Mouse (Mus musculus) right cerebral cortex, postnatal 10 days (tissue): ENCODE measurements around the gene Pacsin3.

Source experiments
- DNase-seq, 2 experiments: peaks; one replicate each; pipeline ENCODE4 v3.0.0; 2021; ENCODE audit warnings: low spot score in 2 of 2

The Pacsin3 gene

GRCm38 (mm10) chr2:91305926-91306325 lies 50.2 kb downstream of the Pacsin3 start:
- DNase-seq, result no peak

GRCm38 (mm10) chr2:91306589-91306988 lies 50.8 kb downstream of the Pacsin3 start:
- DNase-seq, result no peak

GRCm38 (mm10) chr2:91308680-91309079 lies 52.9 kb downstream of the Pacsin3 start:
- no peak for DNase-seq

GRCm38 (mm10) chr2:91309546-91309945 lies 53.8 kb downstream of the Pacsin3 start:
- no peak for DNase-seq

GRCm38 (mm10) chr2:91312578-91313311 lies 57.0 kb downstream of the Pacsin3 start:
- peak in 1 of 2 experiments; percentile 32 for DNase-seq

GRCm38 (mm10) chr2:91314184-91314583 lies 58.4 kb downstream of the Pacsin3 start:
- DNase-seq, result no peak
